Mouse (Mus musculus): ENCODE data around the gene Tapbpl.
"Not testable (repeated sequence)": the region's sequence is repeated elsewhere in the genome, so short reads cannot be mapped to it uniquely, and the experiment has no call there.

The Tapbpl gene

GRCm38 (mm10) chr6:125231117-125232044, at the start of gene Tapbpl:
Tapbpl (minus strand) TSS chr6:125231860.
- DNase-seq, result peak in 1 of 2 experiments; percentile 59

GRCm38 (mm10) chr6:125279729-125280128, 48.1 kb upstream of the Tapbpl start:
- no peak for DNase-seq

- DNase-seq, result peak; percentile 49 to 68
Observed at GRCm38 (mm10) chr6:125274841-125275563, 43.3 kb upstream of the Tapbpl start.

GRCm38 (mm10) chr6:125272228-125272785, 40.6 kb upstream of the Tapbpl start:
- DNase-seq, result no peak

- peak; percentile 97 for DNase-seq
Observed at GRCm38 (mm10) chr6:125271455-125272227, 40.0 kb upstream of the Tapbpl start.

- DNase-seq, result no peak
Observed at GRCm38 (mm10) chr6:125268799-125269198, 37.1 kb upstream of the Tapbpl start.

- DNase-seq, result no peak
Observed at GRCm38 (mm10) chr6:125267469-125267868, 35.8 kb upstream of the Tapbpl start.

- not testable (repeated sequence) for DNase-seq
Observed at GRCm38 (mm10) chr6:125266600-125266999, 34.9 kb upstream of the Tapbpl start.

- no peak for DNase-seq
Observed at GRCm38 (mm10) chr6:125266091-125266490, 34.4 kb upstream of the Tapbpl start.

- no peak for DNase-seq
Observed at GRCm38 (mm10) chr6:125265239-125265638, 33.6 kb upstream of the Tapbpl start.

GRCm38 (mm10) chr6:125264219-125264618, 32.6 kb upstream of the Tapbpl start:
- no peak for DNase-seq

GRCm38 (mm10) chr6:125260006-125260555, 28.4 kb upstream of the Tapbpl start:
- no peak for DNase-seq

- DNase-seq, result peak; percentile 68 to 80
Observed at GRCm38 (mm10) chr6:125256222-125256966, 24.7 kb upstream of the Tapbpl start.

GRCm38 (mm10) chr6:125255516-125256044, 23.9 kb upstream of the Tapbpl start:
- no peak for DNase-seq

- peak; percentile 60 to 72 for DNase-seq
Observed at GRCm38 (mm10) chr6:125253863-125254715, 22.4 kb upstream of the Tapbpl start.

GRCm38 (mm10) chr6:125252711-125253110, 21.1 kb upstream of the Tapbpl start:
- DNase-seq, result no peak

GRCm38 (mm10) chr6:125252285-125252684, 20.6 kb upstream of the Tapbpl start:
- DNase-seq, result no peak

- DNase-seq, result no peak
Observed at GRCm38 (mm10) chr6:125244551-125244950, 12.9 kb upstream of the Tapbpl start.

GRCm38 (mm10) chr6:125241566-125241965, 9.9 kb upstream of the Tapbpl start:
- DNase-seq, result no peak

- no peak for DNase-seq
Observed at GRCm38 (mm10) chr6:125240617-125241016, 9.0 kb upstream of the Tapbpl start.
